8 mouse cellular contexts compared by ENCODE assay signal in genomic region chr1:35266626-35267025, GRCm38 (mm10).
DNase-seq lines count a peak whose midpoint lies in the region; ATAC-seq and TF ChIP-seq lines count a peak whose summit lies in the region.
"Had no signal": no experiment of that assay in that cellular context is flagged by ENCODE, and none has a peak within 500 bp of the region (broad histone marks: within the 10 kb centered on the region; RNA-seq: fewer than 3 reads in every experiment).

No protein-coding gene starts in this region.

- no peaks in the 10 kb centered on the region for H3K27me3 ChIP-seq in intestine, postnatal 0 days (replicated peaks; ENCODE audit: control insufficient read depth, insufficient read depth, low read length)
- H3K27me3 ChIP-seq in intestine, embryonic 16.5 days (replicated peaks; ENCODE audit: control insufficient read depth, insufficient read depth, low read length), result no peaks in the 10 kb centered on the region
- H3K27me3 ChIP-seq: heart, embryonic 13.5 days had no signal

- H3K36me3 ChIP-seq in intestine, postnatal 0 days (ENCODE audit: control insufficient read depth, insufficient read depth), result no peaks in the 10 kb centered on the region
- no peaks in the 10 kb centered on the region for H3K36me3 ChIP-seq in intestine, embryonic 16.5 days (ENCODE audit: control insufficient read depth, insufficient read depth, low read length)
- H3K36me3 ChIP-seq: heart, embryonic 13.5 days had no signal

- H3K9me3 ChIP-seq in intestine, postnatal 0 days (ENCODE audit: control insufficient read depth), result no peaks in the 10 kb centered on the region
- H3K9me3 ChIP-seq in intestine, embryonic 16.5 days (ENCODE audit: control insufficient read depth, low read length), result no peaks in the 10 kb centered on the region
- H3K9me3 ChIP-seq: heart, embryonic 13.5 days had no signal

- 52% methylated on average over 7 of the region's 7 CpGs for WGBS in intestine, postnatal 0 days
- WGBS in intestine, embryonic 16.5 days, result 49% methylated on average over 7 of the region's 7 CpGs

- H3K9ac ChIP-seq in intestine, postnatal 0 days (ENCODE audit: low read depth, low read length), result no peak overlapping the region
- H3K9ac ChIP-seq in intestine, embryonic 16.5 days (ENCODE audit: low read depth, low read length), result no peak overlapping the region
- H3K9ac ChIP-seq: heart, embryonic 13.5 days had no signal

- peak; percentile 58 for TF ChIP-seq CTCF in intestine, postnatal 0 days (IDR thresholded peaks at IDR 0.05; ENCODE audit: low read depth)

- no peak overlapping the region for H3K4me2 ChIP-seq in intestine, postnatal 0 days (replicated peaks; ENCODE audit: low read depth)
- no peak overlapping the region for H3K4me2 ChIP-seq in intestine, embryonic 16.5 days (ENCODE audit: low read depth, low read length)
- H3K4me2 ChIP-seq: heart, embryonic 13.5 days had no signal

- H3K4me3 ChIP-seq in intestine, postnatal 0 days (ENCODE audit: low read depth, low read length), result no peak overlapping the region
- no peak overlapping the region for H3K4me3 ChIP-seq in intestine, embryonic 16.5 days (ENCODE audit: low read length)
- H3K4me3 ChIP-seq: heart, embryonic 13.5 days had no signal

- ATAC-seq in intestine, postnatal 0 days, result no peak
- ATAC-seq in intestine, embryonic 16.5 days, result no peak
- no peak for ATAC-seq in megakaryocyte, adult 5-6 weeks (ENCODE audit: poor library complexity, severe bottlenecking)

- peak; percentile 32 for DNase-seq in right cerebral cortex, adult 18-20 months
- no peak for DNase-seq in right cerebral cortex, postnatal 14 days
- DNase-seq in embryo, embryonic 10.5 days (ENCODE audit: low spot score), result peak; percentile 42
- no peak for DNase-seq in layer of hippocampus, postnatal 36 days

- no peak overlapping the region for H3K27ac ChIP-seq in intestine, postnatal 0 days (ENCODE audit: low read depth, low read length)
- no peak overlapping the region for H3K27ac ChIP-seq in intestine, embryonic 16.5 days (ENCODE audit: low read length)
- H3K27ac ChIP-seq: heart, embryonic 13.5 days had no signal

- H3K4me1 ChIP-seq in intestine, postnatal 0 days (replicated peaks; ENCODE audit: control insufficient read depth, insufficient read depth, low read length), result no peaks in the 10 kb centered on the region
- 0 out of 2 replicates have a peak, but pooled peaks cover 3% of the 10 kb centered on the region for H3K4me1 ChIP-seq in intestine, embryonic 16.5 days (ENCODE audit: control insufficient read depth, insufficient read depth, low read length)
- H3K4me1 ChIP-seq: heart, embryonic 13.5 days had no signal

Comparison
In these comparisons a context has a peak if more than half of its experiments do, and no peak if none do; other contexts are left out.
1. DNase-seq: peak in right cerebral cortex, adult 18-20 months (single experiment) and embryo, embryonic 10.5 days (single experiment); none in right cerebral cortex, postnatal 14 days (single experiment) and layer of hippocampus, postnatal 36 days (0 of 2).